Mouse (Mus musculus): Measurements from ENCODE around the gene Paip2b.
"Not testable (repeated sequence)": the region's sequence is repeated elsewhere in the genome, so short reads cannot be mapped to it uniquely, and the experiment has no call there.

Paip2b gene

GRCm38 (mm10) chr6:83831606-83832123 is at the start of gene Paip2b:
Gene Paip2b (minus strand): TSS chr6:83831741.
- peak; percentile 94 to 95 for DNase-seq (ENCODE audit: low read depth in 2 of 2, low spot score in 2 of 2)

- peak; percentile 36 to 52 for DNase-seq (ENCODE audit: low read depth in 2 of 2, low spot score in 2 of 2)
Measured at GRCm38 (mm10) chr6:83879815-83880214, 48.3 kb upstream of the Paip2b start.

- peak; percentile 1 to 14 for DNase-seq (ENCODE audit: low read depth in 2 of 2, low spot score in 2 of 2)
Measured at GRCm38 (mm10) chr6:83867598-83868585, 36.4 kb upstream of the Paip2b start.

- peak; percentile 84 to 89 for DNase-seq (ENCODE audit: low read depth in 2 of 2, low spot score in 2 of 2)
Measured at GRCm38 (mm10) chr6:83866954-83867597, 35.5 kb upstream of the Paip2b start, which contains the start of gene Zfp638. Gene Zfp638 (plus strand): TSS chr6:83867109.

- DNase-seq (ENCODE audit: low read depth in 2 of 2, low spot score in 2 of 2): no peak
Measured at GRCm38 (mm10) chr6:83866423-83866822, 34.9 kb upstream of the Paip2b start.

- no peak for DNase-seq (ENCODE audit: low read depth in 2 of 2, low spot score in 2 of 2)
Measured at GRCm38 (mm10) chr6:83863538-83863937, 32.0 kb upstream of the Paip2b start.

GRCm38 (mm10) chr6:83860033-83860432 is 28.5 kb upstream of the Paip2b start:
- no peak for DNase-seq (ENCODE audit: low read depth in 2 of 2, low spot score in 2 of 2)

GRCm38 (mm10) chr6:83857476-83857875 is 25.9 kb upstream of the Paip2b start:
- no peak for DNase-seq (ENCODE audit: low read depth in 2 of 2, low spot score in 2 of 2)

- DNase-seq (ENCODE audit: low read depth in 2 of 2, low spot score in 2 of 2): no peak
Measured at GRCm38 (mm10) chr6:83849446-83849845, 17.9 kb upstream of the Paip2b start.

- DNase-seq (ENCODE audit: low read depth in 2 of 2, low spot score in 2 of 2): no peak
Measured at GRCm38 (mm10) chr6:83846141-83846540, 14.6 kb upstream of the Paip2b start.

GRCm38 (mm10) chr6:83844913-83845312 is 13.4 kb upstream of the Paip2b start:
- DNase-seq (ENCODE audit: low read depth in 2 of 2, low spot score in 2 of 2): no peak

- DNase-seq (ENCODE audit: low read depth in 2 of 2, low spot score in 2 of 2): no peak
Measured at GRCm38 (mm10) chr6:83840086-83840485, 8.5 kb upstream of the Paip2b start.

GRCm38 (mm10) chr6:83838046-83838445 is 6.5 kb upstream of the Paip2b start:
- no peak for DNase-seq (ENCODE audit: low read depth in 2 of 2, low spot score in 2 of 2)

GRCm38 (mm10) chr6:83836826-83837225 is 5.3 kb upstream of the Paip2b start:
- DNase-seq (ENCODE audit: low read depth in 2 of 2, low spot score in 2 of 2): no peak

GRCm38 (mm10) chr6:83832393-83832792 is 852 bp upstream of the Paip2b start:
- DNase-seq (ENCODE audit: low read depth in 2 of 2, low spot score in 2 of 2): not testable (repeated sequence)

- peak; percentile 51 to 59 for DNase-seq (ENCODE audit: low read depth in 2 of 2, low spot score in 2 of 2)
Measured at GRCm38 (mm10) chr6:83830941-83831605, 468 bp downstream of the Paip2b start.

GRCm38 (mm10) chr6:83821856-83822255 is 9.7 kb downstream of the Paip2b start:
- DNase-seq (ENCODE audit: low read depth in 2 of 2, low spot score in 2 of 2): no peak

GRCm38 (mm10) chr6:83820727-83821515 is 10.6 kb downstream of the Paip2b start:
- no peak for DNase-seq (ENCODE audit: low read depth in 2 of 2, low spot score in 2 of 2)

GRCm38 (mm10) chr6:83818996-83819395 is 12.5 kb downstream of the Paip2b start:
- DNase-seq (ENCODE audit: low read depth in 2 of 2, low spot score in 2 of 2): no peak

- no peak for DNase-seq (ENCODE audit: low read depth in 2 of 2, low spot score in 2 of 2)
Measured at GRCm38 (mm10) chr6:83815801-83816200, 15.7 kb downstream of the Paip2b start.

Measured in CD8-positive naive resting alpha-beta T cell, adult 2 months (primary cell).